Mouse (Mus musculus) midbrain, postnatal 0 days (tissue): ENCODE data around the gene Scamp1. TPM values are rescaled to one million over a fixed set of nuclear protein-coding genes. Genes with fewer than 3 reads are reported as not detected.

ENCODE experiments used
- ATAC-seq: fragments of 200-750 bp; cut with Nextera tagmentation; 2 replicates; pipeline ENCODE4 v1.8.0; 2017; ENCODE audit warnings: moderate number of reproducible peaks, mild to moderate bottlenecking, moderate TSS enrichment, moderate library complexity; ENCODE audit not compliant: low FRiP score
- DNase-seq: peaks from one replicate; pipeline ENCODE4 v3.0.0-alpha.2; 2015; ENCODE audit warnings: low spot score
- H3K27ac ChIP-seq: fragments of 300-500 bp; sonication (generic); 2 replicates; pipeline ENCODE4 v1.5.1; 2014; ENCODE audit warnings: low read depth, mild to moderate bottlenecking, low read length, mixed read lengths
- H3K27me3 ChIP-seq: fragments of 300-500 bp; sonication (generic); 2 replicates; pipeline ENCODE4 v1.6.1; 2014; ENCODE audit warnings: low read length, control low read depth, mixed read lengths; ENCODE audit not compliant: insufficient read depth
- H3K36me3 ChIP-seq: fragments of 300-500 bp; sonication (generic); 2 replicates; pipeline ENCODE4 v1.6.1; 2014; ENCODE audit warnings: low read length, control low read depth, mixed read lengths; ENCODE audit not compliant: insufficient read depth
- H3K4me1 ChIP-seq: fragments of 300-500 bp; sonication (generic); 2 replicates; pipeline ENCODE4 v1.6.1; 2014; ENCODE audit warnings: mild to moderate bottlenecking, control low read depth, antibody characterized with exemption, low read length, mixed read lengths; ENCODE audit not compliant: insufficient read depth
- H3K4me2 ChIP-seq: fragments of 300-500 bp; sonication (generic); 2 replicates; pipeline ENCODE4 v1.6.1; 2014; ENCODE audit warnings: low read depth, mild to moderate bottlenecking, low read length, mixed read lengths; ENCODE audit not compliant: poor library complexity, severe bottlenecking
- H3K4me3 ChIP-seq: fragments of 300-500 bp; sonication (generic); 2 replicates; pipeline ENCODE4 v1.5.1; 2014; ENCODE audit warnings: low read depth, mild to moderate bottlenecking, low read length, moderate library complexity
- H3K9ac ChIP-seq: fragments of 300-500 bp; sonication (generic); replicated peaks from 2 replicates; pipeline ENCODE4 v1.6.1; 2014; ENCODE audit warnings: mild to moderate bottlenecking, low read length, moderate library complexity, mixed read lengths; ENCODE audit not compliant: poor library complexity, severe bottlenecking
- H3K9me3 ChIP-seq: fragments of 300-500 bp; sonication (generic); 2 replicates; pipeline ENCODE4 v1.6.1; 2016; ENCODE audit warnings: low read length, control low read depth
- CTCF ChIP-seq: IDR thresholded peaks from 2 replicates; pipeline ENCODE4 v1.5.1; 2016; ENCODE audit warnings: antibody characterized with exemption, mild to moderate bottlenecking
- WGBS: fragments of 180-500 bp; shearing (Covaris S2); extraction: QIAGEN DNeasy Blood & Tissue Kit; methylation state at CpG from one replicate; pipeline ENCODE4 v1.1.7; 2014; 5-methylcytosine and 5-hydroxymethylcytosine counted together
- polyA plus RNA-seq: library from polyadenylated mRNA; unstranded; fragments of >200 nt; fragmentation: Nextera tagmentation; extraction: Ambion mirVana; gene quantifications from 2 replicates; pipeline ENCODE4 v1.2.1, GENCODE M21; 2015
- total RNA-seq: library from RNA; depleted of rRNA; stranded (reverse); fragments of >200 nt; gene quantifications from 2 replicates; pipeline ENCODE4 v1.2.3, GENCODE M21; 2014

Scamp1 gene
- total and polyA plus RNA-seq, 2 experiments from 2014 or later, result 124 to 166 TPM

- H3K9ac ChIP-seq, result no peak overlapping the region
- no peak for TF ChIP-seq CTCF
- WGBS, result 90% methylated on average over 8 of the region's 8 CpGs
- no peak for DNase-seq
- no peak for ATAC-seq
- H3K4me3 ChIP-seq, result no peak overlapping the region
- H3K27ac ChIP-seq, result no peak overlapping the region
- H3K36me3 ChIP-seq, result no peaks in the 10 kb centered on the region
- H3K9me3 ChIP-seq, result no peaks in the 10 kb centered on the region
- 0 out of 2 replicates have a peak, but pooled peaks cover 4% of the 10 kb centered on the region for H3K4me1 ChIP-seq
- no peak overlapping the region for H3K4me2 ChIP-seq
- H3K27me3 ChIP-seq, result no peaks in the 10 kb centered on the region
Measured at GRCm38 (mm10) chr13:94260961-94261360, 24.7 kb downstream of the Scamp1 start.

GRCm38 (mm10) chr13:94259210-94259609, 26.4 kb downstream of the Scamp1 start:
- H3K9ac ChIP-seq, result no peak overlapping the region
- TF ChIP-seq CTCF, result no peak
- H3K27me3 ChIP-seq, result no peaks in the 10 kb centered on the region
- ATAC-seq (no peak), DNase-seq (no peak)
- no peak overlapping the region for H3K4me2 ChIP-seq
- H3K27ac ChIP-seq, result no peak overlapping the region
- H3K4me3 ChIP-seq, result no peak overlapping the region
- H3K4me1 ChIP-seq, result 0 out of 2 replicates have a peak, but pooled peaks cover 4% of the 10 kb centered on the region
- H3K9me3 ChIP-seq, result no peaks in the 10 kb centered on the region
- no peaks in the 10 kb centered on the region for H3K36me3 ChIP-seq
- 91% methylated on average over 5 of the region's 5 CpGs for WGBS

GRCm38 (mm10) chr13:94258530-94258929, 27.1 kb downstream of the Scamp1 start:
- no peaks in the 10 kb centered on the region for H3K36me3 ChIP-seq
- 0 out of 2 replicates have a peak, but pooled peaks cover 4% of the 10 kb centered on the region for H3K4me1 ChIP-seq
- ATAC-seq, result no peak
- no peak overlapping the region for H3K27ac ChIP-seq
- no peak for DNase-seq
- no peaks in the 10 kb centered on the region for H3K27me3 ChIP-seq
- H3K9ac ChIP-seq, result no peak overlapping the region
- no peak overlapping the region for H3K4me2 ChIP-seq
- TF ChIP-seq CTCF, result no peak
- 92% methylated on average over 6 of the region's 6 CpGs for WGBS
- no peaks in the 10 kb centered on the region for H3K9me3 ChIP-seq
- no peak overlapping the region for H3K4me3 ChIP-seq

- no peak for TF ChIP-seq CTCF
- no peak for DNase-seq
- WGBS, result 69% methylated on average over 2 of the region's 2 CpGs
Measured at GRCm38 (mm10) chr13:94257711-94258110, 27.9 kb downstream of the Scamp1 start.

GRCm38 (mm10) chr13:94255176-94255575, 30.5 kb downstream of the Scamp1 start:
- ATAC-seq, result no peak
- H3K27ac ChIP-seq, result no peak overlapping the region
- WGBS, result 92% methylated on average over 2 of the region's 2 CpGs

More at GRCm38 (mm10) chr13:94257711-94258110, 27.9 kb downstream of the Scamp1 start:
- H3K36me3 ChIP-seq, result no peaks in the 10 kb centered on the region
- H3K27me3 ChIP-seq, result no peaks in the 10 kb centered on the region
- H3K27ac ChIP-seq, result no peak overlapping the region
- ATAC-seq, result no peak
- H3K9me3 ChIP-seq, result no peaks in the 10 kb centered on the region
- H3K4me1 ChIP-seq, result 0 out of 2 replicates have a peak, but pooled peaks cover 4% of the 10 kb centered on the region
- no peak overlapping the region for H3K4me2 ChIP-seq
- H3K4me3 ChIP-seq, result no peak overlapping the region
- no peak overlapping the region for H3K9ac ChIP-seq

GRCm38 (mm10) chr13:94254286-94254685, 31.4 kb downstream of the Scamp1 start:
- 86% methylated on average over 3 of the region's 3 CpGs for WGBS
- no peaks in the 10 kb centered on the region for H3K36me3 ChIP-seq
- no peak for DNase-seq
- H3K4me1 ChIP-seq, result 0 out of 2 replicates have a peak, but pooled peaks cover 4% of the 10 kb centered on the region
- no peaks in the 10 kb centered on the region for H3K27me3 ChIP-seq
- TF ChIP-seq CTCF, result no peak
- no peaks in the 10 kb centered on the region for H3K9me3 ChIP-seq
- no peak overlapping the region for H3K4me2 ChIP-seq
- no peak overlapping the region for H3K9ac ChIP-seq
- ATAC-seq, result no peak
- H3K4me3 ChIP-seq, result no peak overlapping the region
- H3K27ac ChIP-seq, result no peak overlapping the region

More at GRCm38 (mm10) chr13:94255176-94255575, 30.5 kb downstream of the Scamp1 start:
- H3K4me2 ChIP-seq, result no peak overlapping the region
- no peaks in the 10 kb centered on the region for H3K36me3 ChIP-seq
- no peak for DNase-seq
- no peak for TF ChIP-seq CTCF
- H3K9me3 ChIP-seq, result no peaks in the 10 kb centered on the region
- no peaks in the 10 kb centered on the region for H3K27me3 ChIP-seq
- H3K9ac ChIP-seq, result no peak overlapping the region
- 0 out of 2 replicates have a peak, but pooled peaks cover 4% of the 10 kb centered on the region for H3K4me1 ChIP-seq
- no peak overlapping the region for H3K4me3 ChIP-seq
